Mouse (Mus musculus): ENCODE measurements around the gene Pald1.

Pald1 gene

DNA sequence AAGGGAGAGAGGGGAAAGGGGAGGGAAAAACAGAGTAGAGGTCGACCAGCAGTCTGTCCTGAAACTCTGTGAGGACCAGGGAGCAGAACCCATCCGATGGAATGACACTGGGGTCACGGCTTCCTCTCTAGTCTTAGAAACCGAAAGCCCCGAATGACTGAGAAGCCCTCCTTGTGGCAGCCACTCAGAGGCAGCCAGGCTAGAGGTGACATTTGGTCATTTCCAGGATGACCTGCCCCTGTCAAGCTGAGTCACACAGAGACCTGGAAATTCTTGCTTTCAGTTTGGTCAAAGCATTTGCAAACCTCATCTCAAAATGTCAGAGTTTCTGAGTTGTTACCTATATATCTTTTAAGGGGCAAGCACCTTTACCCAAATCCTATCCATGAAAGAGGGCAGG lies 102.2 kb downstream of the Pald1 start:
- DNase-seq (ENCODE audit: low spot score in 2 of 2), result no peak

DNA sequence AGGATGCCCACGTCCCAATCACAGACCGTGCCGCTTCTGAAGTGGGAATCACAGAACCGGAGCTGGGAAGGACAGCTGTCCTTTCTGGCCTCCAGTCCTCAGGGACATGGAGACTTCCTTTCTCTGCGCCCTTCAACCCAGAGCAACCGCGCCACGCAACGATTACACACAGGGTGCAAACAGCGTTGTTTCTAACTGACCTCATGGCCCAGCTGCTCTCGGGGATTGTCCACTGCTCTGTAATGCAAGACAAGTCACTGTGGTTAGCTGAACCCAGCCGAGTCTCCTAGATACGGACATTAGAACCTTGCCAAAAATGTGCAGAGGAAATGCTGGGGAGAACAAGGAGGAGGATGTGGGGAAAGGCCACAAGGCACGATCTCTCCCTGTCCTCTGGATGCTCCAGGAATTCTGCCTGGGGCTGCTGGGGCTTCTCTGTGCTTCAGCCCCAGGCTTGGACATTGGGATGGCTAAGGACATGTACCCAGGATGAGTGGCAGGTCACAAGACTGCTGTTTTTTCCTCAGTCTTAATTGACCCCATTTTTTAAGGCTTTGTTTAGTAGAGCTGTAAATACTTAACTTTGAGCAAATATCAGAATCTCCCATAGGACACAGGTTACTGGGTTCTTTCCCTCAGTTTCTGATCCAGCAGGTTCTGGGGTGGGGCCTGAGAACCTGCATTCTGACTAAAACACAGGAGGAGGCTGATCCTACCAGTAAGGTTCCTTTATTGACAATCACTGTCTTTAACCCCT lies 105.2 kb downstream of the Pald1 start:
- no peak for DNase-seq (ENCODE audit: low spot score in 2 of 2)

DNA sequence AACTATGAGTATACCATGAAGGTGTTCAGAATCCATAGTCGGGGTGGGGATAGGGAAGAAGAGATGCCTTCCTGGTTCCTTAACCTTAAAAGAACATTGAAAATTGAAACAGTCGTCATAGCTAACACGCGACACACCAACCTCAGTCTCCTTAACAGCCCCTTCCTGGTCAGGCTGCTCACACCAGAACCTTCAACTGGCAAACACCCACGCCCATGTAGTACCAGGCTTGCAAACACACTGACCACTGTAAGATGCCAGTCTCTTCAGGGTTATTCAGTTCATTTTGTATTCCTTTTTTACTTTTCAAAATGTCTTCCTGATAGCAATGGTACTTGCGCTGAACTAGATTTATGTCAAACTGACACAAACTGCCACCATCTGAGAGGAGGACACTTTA lies 106.3 kb downstream of the Pald1 start:
- no peak for DNase-seq (ENCODE audit: low spot score in 2 of 2)

DNA sequence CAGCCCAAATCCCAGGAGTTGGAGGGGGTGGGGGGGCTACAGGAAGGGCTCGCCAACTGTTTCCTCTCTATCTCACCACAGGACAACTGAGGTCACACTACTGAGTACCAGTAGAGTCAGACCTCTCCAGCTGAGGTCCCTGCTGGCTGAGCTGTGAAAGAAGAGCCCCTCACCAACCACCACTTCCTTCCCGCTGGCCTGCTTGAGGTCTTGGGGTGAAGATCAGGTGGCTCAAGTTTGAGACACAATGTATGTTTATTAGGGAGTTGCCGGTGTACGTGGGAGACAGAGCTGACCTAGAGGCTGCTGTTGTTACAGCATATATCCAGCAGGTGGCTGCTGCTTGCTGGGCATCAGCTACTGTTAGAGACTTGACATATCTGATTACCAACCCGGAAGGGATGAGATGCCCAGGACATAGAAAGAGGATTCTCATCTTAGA lies 107.6 kb downstream of the Pald1 start:
- DNase-seq (ENCODE audit: low spot score in 2 of 2), result no peak

DNA sequence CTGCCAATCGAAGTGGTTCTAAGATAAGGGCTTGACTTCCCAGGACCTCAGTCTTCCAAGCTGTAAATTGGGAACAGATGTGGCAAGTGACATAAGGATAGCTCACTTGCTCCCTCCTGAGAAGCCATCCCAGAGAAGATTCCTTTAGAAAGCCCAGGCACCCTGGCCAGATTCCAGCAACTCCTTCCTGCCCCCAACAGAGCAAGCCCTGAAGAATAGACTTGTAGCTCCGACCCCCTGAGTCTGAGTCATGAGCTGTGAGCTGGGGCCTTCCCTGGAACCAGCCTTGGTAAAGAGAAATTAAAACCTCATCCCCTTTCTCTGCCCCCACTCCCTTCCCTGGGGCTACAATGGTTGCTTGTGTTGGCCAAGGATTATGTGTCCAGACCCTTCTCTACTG lies 108.8 kb downstream of the Pald1 start:
- DNase-seq (ENCODE audit: low spot score in 2 of 2), result no peak

DNA sequence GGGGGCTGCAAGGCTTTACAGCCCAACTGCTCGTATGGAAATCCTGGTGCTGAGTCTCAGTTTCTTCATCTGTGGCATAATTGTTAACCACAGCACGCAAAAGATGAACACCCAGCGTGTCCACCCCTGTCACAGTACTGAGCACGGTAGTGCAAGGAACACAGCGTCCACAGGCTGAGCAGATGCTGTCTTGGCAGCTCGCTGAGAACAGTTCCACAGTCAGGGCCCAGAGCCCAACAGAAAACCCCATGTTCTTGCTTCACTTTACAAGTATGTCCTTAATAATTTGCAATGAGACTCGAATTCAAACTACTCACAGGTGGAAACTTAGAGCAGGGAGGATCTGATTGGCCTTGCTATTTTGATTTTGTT lies 109.5 kb downstream of the Pald1 start:
- no peak for DNase-seq (ENCODE audit: low spot score in 2 of 2)

DNA sequence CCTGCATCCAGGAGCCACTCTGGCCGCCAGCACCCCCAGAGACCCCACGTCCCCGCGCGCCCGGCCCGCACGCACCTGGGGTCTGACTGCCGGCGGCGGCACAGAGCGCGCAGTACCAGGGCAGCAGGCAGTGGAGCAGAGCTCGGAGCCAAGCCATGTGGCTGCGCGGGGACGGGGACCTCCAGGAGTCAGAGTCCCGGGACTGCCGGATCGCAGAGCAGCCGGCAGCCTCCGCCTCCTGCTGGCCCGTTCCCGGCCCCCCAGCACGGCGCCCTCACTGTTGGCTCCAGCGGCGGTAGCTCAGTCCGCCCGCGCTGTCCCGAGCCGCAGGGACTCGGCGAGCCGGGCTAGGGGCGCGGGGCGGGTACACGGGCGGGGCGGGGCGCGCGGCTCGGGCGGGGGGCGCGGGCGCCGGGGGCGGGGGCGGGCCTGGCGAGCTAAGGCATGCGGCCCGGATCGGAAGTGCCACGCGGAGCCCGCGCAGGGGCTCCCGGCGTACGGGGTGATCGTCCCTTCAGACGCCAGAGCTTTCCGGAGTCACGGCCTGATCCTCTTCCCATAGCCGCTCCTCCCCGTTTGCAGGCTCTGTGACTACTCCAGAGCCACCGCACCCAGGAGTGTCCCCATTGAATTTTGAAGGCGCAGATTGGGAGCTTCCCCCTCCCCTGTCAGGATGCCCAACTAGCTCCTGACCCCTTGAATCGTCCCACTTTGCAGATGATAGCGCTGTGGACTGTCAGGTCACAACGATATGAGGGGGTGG lies 110.1 kb downstream of the Pald1 start, which contains the start of gene Adamts14:
Adamts14 (minus strand) TSS at position 358 of the 763 bp plus-strand sequence.
- DNase-seq (ENCODE audit: low spot score in 2 of 2), result no peak

DNA sequence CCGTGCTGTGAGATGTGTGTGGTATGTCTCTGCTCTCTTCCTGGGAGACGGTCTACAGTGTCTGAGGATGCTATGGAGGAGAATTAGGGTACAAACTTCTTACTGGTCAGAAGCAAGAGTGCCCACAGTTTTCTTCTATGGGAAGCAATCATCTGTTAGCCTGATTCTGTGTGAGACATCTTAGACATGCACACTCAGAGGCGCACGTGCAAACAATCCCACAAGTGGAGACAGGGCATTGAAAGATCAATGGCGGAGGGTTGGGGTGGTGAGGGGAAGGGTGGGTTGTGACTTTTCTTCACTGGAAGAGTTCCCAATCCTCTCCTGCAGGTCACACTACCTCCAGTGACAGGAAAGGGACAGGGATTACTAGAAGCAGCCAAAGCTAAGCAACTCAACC lies 110.7 kb downstream of the Pald1 start:
- no peak for DNase-seq (ENCODE audit: low spot score in 2 of 2)

DNA sequence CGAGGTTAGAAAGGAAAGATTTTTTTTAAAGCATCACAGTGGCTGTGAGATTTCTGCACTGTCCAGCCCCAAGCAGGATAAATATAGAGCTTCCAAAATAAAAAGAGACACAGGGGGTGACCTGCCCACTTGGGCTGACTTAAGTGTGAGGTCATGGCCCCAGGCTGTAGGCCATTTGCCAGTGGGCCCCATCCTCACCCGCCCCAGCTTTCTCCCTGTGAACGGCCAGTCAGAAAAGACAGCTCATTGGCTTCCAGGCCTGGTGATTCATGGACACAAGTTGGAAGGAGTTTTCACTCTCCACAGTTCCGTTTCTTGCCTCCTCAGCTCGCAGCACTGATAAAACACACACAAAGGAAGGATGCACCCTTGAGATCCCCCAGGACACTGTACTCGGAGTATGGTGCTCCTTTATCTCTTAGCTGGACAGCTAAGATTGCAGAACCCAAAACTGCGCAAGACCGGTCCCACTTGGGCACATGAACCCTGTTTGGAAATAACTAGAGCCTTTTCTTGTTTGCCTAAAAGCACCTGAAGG lies 111.2 kb downstream of the Pald1 start:
- no peak for DNase-seq (ENCODE audit: low spot score in 2 of 2)

Data from frontal cortex, postnatal 25 days (tissue).